Mouse (Mus musculus): ENCODE measurements around the gene Atf6.

GRCm38 (mm10) chr1:170855056-170855760, 12.4 kb downstream of the Atf6 start:
- TF ChIP-seq CTCF (IDR thresholded peaks at IDR 0.05; ENCODE audit: insufficient read depth, low read depth, low read length) (no peak), POLR2A (IDR thresholded peaks at IDR 0.05; ENCODE audit: insufficient read depth, low read depth, low read length) (no peak)

Data from olfactory bulb, adult 2 months (tissue).